ENCODE assay signal across 8 mouse cellular contexts in the genomic region with DNA sequence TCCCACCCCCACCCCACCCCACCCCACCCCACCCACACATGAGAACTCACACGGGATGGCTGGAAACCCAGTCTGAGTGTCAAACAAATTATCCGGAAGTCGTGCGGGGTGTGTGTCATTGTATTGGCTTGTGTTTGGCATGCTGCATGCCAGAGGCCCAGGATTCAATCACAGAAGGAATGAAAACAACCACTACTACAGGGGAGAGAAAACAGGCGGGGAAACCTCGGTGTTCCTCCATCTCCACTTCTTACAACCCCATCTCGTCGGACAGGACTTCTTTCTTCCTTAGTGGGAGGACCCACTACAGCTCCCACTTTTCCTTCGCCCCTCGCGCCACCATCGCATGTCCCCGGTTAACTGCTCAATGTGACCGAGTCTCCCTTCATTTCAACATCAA. TPM values are rescaled to one million over a fixed set of nuclear protein-coding genes. Genes with fewer than 3 reads are reported as not detected.
DNase-seq lines count a peak whose midpoint lies in the region; ATAC-seq and TF ChIP-seq lines count a peak whose summit lies in the region.

No protein-coding gene starts in this region.

- TF ChIP-seq POLR2A in limb, embryonic 14.5 days (IDR thresholded peaks at IDR 0.05; ENCODE audit: borderline replicate concordance, extremely low read depth, insufficient read depth, insufficient read length), result no peak

- peak overlapping the region; percentile 98 for H3K27ac ChIP-seq in kidney, embryonic 15.5 days
- peak overlapping the region; percentile 97 for H3K27ac ChIP-seq in forebrain, embryonic 15.5 days (replicated peaks)
- H3K27ac ChIP-seq in limb, embryonic 14.5 days (replicated peaks; ENCODE audit: low read depth, low read length), result peak overlapping the region; percentile 96; the same call in 1 of the 2 replicates
- H3K27ac ChIP-seq in neural tube, embryonic 13.5 days (replicated peaks), result peak overlapping the region; percentile 95

- H3K36me3 ChIP-seq in kidney, embryonic 15.5 days, result peaks cover 18% of the 10 kb centered on the region
- peaks cover 13% of the 10 kb centered on the region for H3K36me3 ChIP-seq in forebrain, embryonic 15.5 days
- H3K36me3 ChIP-seq in limb, embryonic 14.5 days (ENCODE audit: control insufficient read depth, insufficient read depth, low read length), result peaks cover 12% of the 10 kb centered on the region
- H3K36me3 ChIP-seq in neural tube, embryonic 13.5 days, result peaks cover 30% of the 10 kb centered on the region

- H3K4me2 ChIP-seq in kidney, embryonic 15.5 days, result peak overlapping the region; percentile 90
- H3K4me2 ChIP-seq in forebrain, embryonic 15.5 days (replicated peaks), result peak overlapping the region; percentile 76
- H3K4me2 ChIP-seq in limb, embryonic 14.5 days (replicated peaks; ENCODE audit: low read depth, low read length, severe bottlenecking), result peak overlapping the region; percentile 79
- peak overlapping the region; percentile 79 for H3K4me2 ChIP-seq in neural tube, embryonic 13.5 days

- peak overlapping the region; percentile 94 for H3K4me3 ChIP-seq in kidney, embryonic 15.5 days (replicated peaks)
- peak overlapping the region; percentile 77 for H3K4me3 ChIP-seq in forebrain, embryonic 15.5 days
- peak overlapping the region; percentile 94 for H3K4me3 ChIP-seq in limb, embryonic 14.5 days (replicated peaks; ENCODE audit: low read length)
- peak overlapping the region; percentile 84 for H3K4me3 ChIP-seq in neural tube, embryonic 13.5 days

- H3K9me3 ChIP-seq in kidney, embryonic 15.5 days (replicated peaks), result no peaks in the 10 kb centered on the region
- H3K9me3 ChIP-seq in forebrain, embryonic 15.5 days, result no peaks in the 10 kb centered on the region
- no peaks in the 10 kb centered on the region for H3K9me3 ChIP-seq in limb, embryonic 14.5 days (ENCODE audit: control insufficient read depth, low read length)
- no peaks in the 10 kb centered on the region for H3K9me3 ChIP-seq in neural tube, embryonic 13.5 days

- DNase-seq in kidney, adult 8-10 months, result no peak
- peak; percentile 65 for DNase-seq in NIH3T3 (ENCODE audit: low read depth)
- DNase-seq in limb, embryonic 14.5 days (ENCODE audit: low spot score), result no peak
- DNase-seq in left cerebral cortex, postnatal 36 days (ENCODE audit: low spot score in 2 of 2), result no peak
- no peak for DNase-seq in cerebellum, postnatal 10 days

- peaks cover 23% of the 10 kb centered on the region for H3K4me1 ChIP-seq in kidney, embryonic 15.5 days
- H3K4me1 ChIP-seq in forebrain, embryonic 15.5 days, result peaks cover 34% of the 10 kb centered on the region
- peaks cover 14% of the 10 kb centered on the region; the same call in 1 of the 2 replicates for H3K4me1 ChIP-seq in limb, embryonic 14.5 days (ENCODE audit: control insufficient read depth, insufficient read depth, low read length)
- peaks cover 36% of the 10 kb centered on the region for H3K4me1 ChIP-seq in neural tube, embryonic 13.5 days (replicated peaks)

- no peak for ATAC-seq in kidney, embryonic 15.5 days (replicated peaks; ENCODE audit: low FRiP score)
- ATAC-seq in forebrain, embryonic 15.5 days (replicated peaks), result no peak
- no peak for ATAC-seq in limb, embryonic 14.5 days (ENCODE audit: low FRiP score, low read depth)
- ATAC-seq in neural tube, embryonic 13.5 days (ENCODE audit: low read depth), result no peak; the same call in 1 of the 2 replicates

- intact Hi-C loops in left cerebral cortex, postnatal 36 days (cut with DNase I), result no loop called here

- no peaks in the 10 kb centered on the region for H3K27me3 ChIP-seq in kidney, embryonic 15.5 days
- no peaks in the 10 kb centered on the region for H3K27me3 ChIP-seq in forebrain, embryonic 15.5 days
- no peaks in the 10 kb centered on the region for H3K27me3 ChIP-seq in limb, embryonic 14.5 days (ENCODE audit: control insufficient read depth, insufficient read depth, low read length)
- H3K27me3 ChIP-seq in neural tube, embryonic 13.5 days, result no peaks in the 10 kb centered on the region

- peak overlapping the region; percentile 79 for H3K9ac ChIP-seq in kidney, embryonic 15.5 days
- H3K9ac ChIP-seq in forebrain, embryonic 15.5 days (replicated peaks), result peak overlapping the region; percentile 83
- H3K9ac ChIP-seq in limb, embryonic 14.5 days (ENCODE audit: low read depth, low read length, severe bottlenecking), result peak overlapping the region; percentile 91
- peak overlapping the region; percentile 92 for H3K9ac ChIP-seq in neural tube, embryonic 13.5 days

- WGBS in kidney, embryonic 15.5 days, result 0% methylated on average over 14 of the region's 14 CpGs
- under 1% methylated on average over 14 of the region's 14 CpGs for WGBS in forebrain, embryonic 15.5 days
- 2% methylated on average over 14 of the region's 14 CpGs for WGBS in limb, embryonic 14.5 days
- WGBS in neural tube, embryonic 13.5 days, result 1% methylated on average over 14 of the region's 14 CpGs

RNA-seq across cellular contexts. Expression of a gene that starts 0.9 kb away (rescaled TPM):
- polyA plus RNA-seq in kidney, embryonic 15.5 days (2015; fragmentation: Nextera tagmentation; extraction: Ambion mirVana), result 16.4 and 17.6 TPM in 2 replicates
- polyA plus RNA-seq in forebrain, embryonic 15.5 days (2015; fragmentation: Nextera tagmentation; extraction: Ambion mirVana), result 43.2 and 45.2 TPM in 2 replicates
- 66.8 and 145 TPM in 2 replicates for polyA plus RNA-seq in limb, embryonic 14.5 days (2012; rRNA removed)
- 5.5 and 7.8 TPM in 2 replicates for polyA plus RNA-seq in limb, embryonic 14.5 days (2014; fragmentation: Nextera tagmentation; extraction: Ambion mirVana)
- polyA plus RNA-seq in neural tube, embryonic 13.5 days (2015; fragmentation: Nextera tagmentation; extraction: Ambion mirVana), result 34.9 and 39.0 TPM in 2 replicates
- total RNA-seq in left cerebral cortex, postnatal 36 days (2021), result 10 to 100 TPM; 12.6 to 16.6 TPM

RNA-seq across cellular contexts. Expression of a gene that starts 17.3 kb away (rescaled TPM):
- polyA plus RNA-seq in kidney, embryonic 15.5 days (2015; fragmentation: Nextera tagmentation; extraction: Ambion mirVana), result 1,698 and 1,797 TPM in 2 replicates
- 1,138 and 1,204 TPM in 2 replicates for polyA plus RNA-seq in forebrain, embryonic 15.5 days (2015; fragmentation: Nextera tagmentation; extraction: Ambion mirVana)
- 2,384 and 3,894 TPM in 2 replicates for polyA plus RNA-seq in limb, embryonic 14.5 days (2012; rRNA removed)
- 1,587 and 1,605 TPM in 2 replicates for polyA plus RNA-seq in limb, embryonic 14.5 days (2014; fragmentation: Nextera tagmentation; extraction: Ambion mirVana)
- polyA plus RNA-seq in neural tube, embryonic 13.5 days (2015; fragmentation: Nextera tagmentation; extraction: Ambion mirVana), result 1,062 and 1,121 TPM in 2 replicates
- 100 to 1,000 TPM; 509 to 602 TPM for total RNA-seq in left cerebral cortex, postnatal 36 days (2021)

RNA-seq across cellular contexts. Expression of a gene that starts 18.8 kb away (rescaled TPM):
- 1.4 and 2.0 TPM in 2 replicates for polyA plus RNA-seq in kidney, embryonic 15.5 days (2015; fragmentation: Nextera tagmentation; extraction: Ambion mirVana)
- 0.52 and 0.68 TPM in 2 replicates for polyA plus RNA-seq in forebrain, embryonic 15.5 days (2015; fragmentation: Nextera tagmentation; extraction: Ambion mirVana)
- 1.4 and 2.0 TPM in 2 replicates for polyA plus RNA-seq in limb, embryonic 14.5 days (2012; rRNA removed)
- 0.72 and 1.1 TPM in 2 replicates for polyA plus RNA-seq in limb, embryonic 14.5 days (2014; fragmentation: Nextera tagmentation; extraction: Ambion mirVana)
- polyA plus RNA-seq in neural tube, embryonic 13.5 days (2015; fragmentation: Nextera tagmentation; extraction: Ambion mirVana), result 3.1 and 4.3 TPM in 2 replicates
- total RNA-seq in left cerebral cortex, postnatal 36 days (2021), result under 1 TPM in 1 of 2 experiments, not detected in 1; 0.35 TPM

RNA-seq across cellular contexts. Expression of a gene that starts 22.8 kb away (rescaled TPM):
- polyA plus RNA-seq in kidney, embryonic 15.5 days (2015; fragmentation: Nextera tagmentation; extraction: Ambion mirVana), result 20.0 and 20.5 TPM in 2 replicates
- 42.7 and 46.4 TPM in 2 replicates for polyA plus RNA-seq in forebrain, embryonic 15.5 days (2015; fragmentation: Nextera tagmentation; extraction: Ambion mirVana)
- 14.5 and 16.4 TPM in 2 replicates for polyA plus RNA-seq in limb, embryonic 14.5 days (2012; rRNA removed)
- 12.0 and 13.8 TPM in 2 replicates for polyA plus RNA-seq in limb, embryonic 14.5 days (2014; fragmentation: Nextera tagmentation; extraction: Ambion mirVana)
- polyA plus RNA-seq in neural tube, embryonic 13.5 days (2015; fragmentation: Nextera tagmentation; extraction: Ambion mirVana), result 27.8 and 33.3 TPM in 2 replicates
- 10 to 100 TPM in 1 of 2 experiments, 1 to 10 TPM in 1; 9.0 to 10.5 TPM for total RNA-seq in left cerebral cortex, postnatal 36 days (2021)

RNA-seq across cellular contexts. Expression of a gene that starts 36.3 kb away (rescaled TPM):
- not detected in 2 replicates for polyA plus RNA-seq in kidney, embryonic 15.5 days (2015; fragmentation: Nextera tagmentation; extraction: Ambion mirVana)
- not detected in 2 replicates for polyA plus RNA-seq in forebrain, embryonic 15.5 days (2015; fragmentation: Nextera tagmentation; extraction: Ambion mirVana)
- 15.1 and 159 TPM in 2 replicates for polyA plus RNA-seq in limb, embryonic 14.5 days (2012; rRNA removed)
- polyA plus RNA-seq in limb, embryonic 14.5 days (2014; fragmentation: Nextera tagmentation; extraction: Ambion mirVana), result not detected in 2 replicates
- polyA plus RNA-seq in neural tube, embryonic 13.5 days (2015; fragmentation: Nextera tagmentation; extraction: Ambion mirVana), result not detected in 2 replicates
- total RNA-seq in left cerebral cortex, postnatal 36 days (2021), result not detected
